Mouse (Mus musculus): ENCODE measurements around the gene Zdhhc14. TPM values are rescaled to one million over a fixed set of nuclear protein-coding genes. Genes with fewer than 3 reads are reported as not detected.

The Zdhhc14 gene
- polyA plus RNA-seq, 1 experiment from 2014 or later, result 0.60 TPM

GRCm38 (mm10) chr17:5801761-5802655 is 309.7 kb downstream of the Zdhhc14 start:
- Histone ChIP-seq H3K9me3 (ENCODE audit: control insufficient read depth, low read length) (no peaks in the 10 kb centered on the region), H3K4me1 (replicated peaks; ENCODE audit: control insufficient read depth, insufficient read depth, low read length) (peaks cover 27% of the 10 kb centered on the region), H3K9ac (ENCODE audit: low read length) (no peak overlapping the region), H3K4me2 (ENCODE audit: low read depth, low read length) (no peak overlapping the region), H3K4me3 (ENCODE audit: low read length) (no peak overlapping the region), H3K27me3 (ENCODE audit: control insufficient read depth, insufficient read depth, low read depth, low read length) (no peaks in the 10 kb centered on the region), H3K36me3 (ENCODE audit: control insufficient read depth, insufficient read depth, low read length) (no peaks in the 10 kb centered on the region), H3K27ac (ENCODE audit: low read length) (no peak overlapping the region)
- 40% methylated on average over 17 of the region's 17 CpGs for WGBS
- no peak for ATAC-seq (ENCODE audit: low read depth)

GRCm38 (mm10) chr17:5802656-5802955 is 310.2 kb downstream of the Zdhhc14 start:
- Histone ChIP-seq H3K9me3 (ENCODE audit: control insufficient read depth, low read length) (no peaks in the 10 kb centered on the region), H3K9ac (ENCODE audit: low read length) (no peak overlapping the region), H3K27ac (ENCODE audit: low read length) (no peak overlapping the region), H3K36me3 (ENCODE audit: control insufficient read depth, insufficient read depth, low read length) (no peaks in the 10 kb centered on the region), H3K4me3 (ENCODE audit: low read length) (no peak overlapping the region), H3K27me3 (ENCODE audit: control insufficient read depth, insufficient read depth, low read depth, low read length) (no peaks in the 10 kb centered on the region), H3K4me1 (replicated peaks; ENCODE audit: control insufficient read depth, insufficient read depth, low read length) (peaks cover 24% of the 10 kb centered on the region), H3K4me2 (ENCODE audit: low read depth, low read length) (no peak overlapping the region)
- no peak for ATAC-seq (ENCODE audit: low read depth)
- WGBS, result 74% methylated on average over 5 of the region's 5 CpGs

Other genes starting within 250 kb of the Zdhhc14 start
- gene Ldhal6b, start 73.8 kb upstream of the Zdhhc14 start, polyA plus RNA-seq (2015; fragmentation: Nextera tagmentation; extraction: Ambion mirVana), result not detected in 2 replicates
- 118 and 121 TPM in 2 replicates for gene Tmem242, start 52.3 kb upstream of the Zdhhc14 start, polyA plus RNA-seq (2015; fragmentation: Nextera tagmentation; extraction: Ambion mirVana)

All from lung, embryonic 16.5 days (tissue).